Mouse (Mus musculus) layer of hippocampus, postnatal 25 days (tissue): ENCODE results near the gene Dock4. TPM values are rescaled to one million over a fixed set of nuclear protein-coding genes. Genes with fewer than 3 reads are reported as not detected.

Experiments used
- total RNA-seq, 2 experiments: library from RNA; stranded (reverse); gene quantifications; 2 replicates each; pipeline ENCODE4 v1.2.3; 2021

Dock4 gene
- total RNA-seq, 2 experiments from 2014 or later, result 205 to 242 TPM

Other genes starting within 250 kb of the Dock4 start
- gene Lsmem1, start 246.5 kb upstream of the Dock4 start, total RNA-seq, result under 1 TPM; 0.49 to 0.64 TPM
- gene Ifrd1, start 197.4 kb upstream of the Dock4 start, total RNA-seq, result 10 to 100 TPM; 89.6 to 91.4 TPM
- gene Zfp277, start 50 bp upstream of the Dock4 start, total RNA-seq, result 10 to 100 TPM; 23.9 to 25.1 TPM